Mouse (Mus musculus): Measurements from ENCODE around the gene Trove2. TPM values are rescaled to one million over a fixed set of nuclear protein-coding genes. Genes with fewer than 3 reads are reported as not detected.
A peak's percentile ranks its signal among the peaks of the same experiment; 100 is the strongest.

Gene Trove2
- total RNA-seq, 2 experiments from 2014 or later, result 29.0 to 29.5 TPM

- intact Hi-C loops (cut with DNase I), result no loop called here
- no peak overlapping the region for H3K27ac ChIP-seq
- no peak for DNase-seq (ENCODE audit: extremely low spot score in 1 of 2, low spot score in 2 of 2)
These were observed 6.3 kb downstream of the Trove2 start for GRCm38 (mm10) chr1:143770444-143771109.

DNA sequence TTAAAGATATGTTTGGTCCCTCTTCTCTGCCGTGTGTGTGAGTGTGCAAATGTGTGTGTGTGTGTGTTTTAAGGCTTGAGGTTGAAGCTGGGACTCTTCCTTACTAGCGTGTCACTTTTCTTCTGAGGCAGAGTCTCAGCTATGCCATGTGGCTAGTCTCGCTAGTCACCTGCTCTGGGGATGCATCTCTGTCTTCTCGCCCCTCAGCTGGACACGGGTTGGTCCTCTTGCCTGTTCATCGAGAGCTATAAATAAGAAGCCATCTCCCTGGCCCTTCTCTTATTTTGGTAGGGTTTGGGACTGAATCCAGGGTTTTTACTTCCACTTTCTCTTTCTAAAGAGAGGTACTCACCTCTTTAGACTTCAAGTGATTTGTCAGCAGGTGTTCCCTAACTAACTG is 10.6 kb downstream of the Trove2 start:
- Histone ChIP-seq H3K4me3 (no peak overlapping the region), H3K27ac (no peak overlapping the region)
- intact Hi-C loops (cut with DNase I), result no loop called here
- DNase-seq (ENCODE audit: extremely low spot score in 1 of 2, low spot score in 2 of 2), result no peak
- no peak for TF ChIP-seq CTCF (IDR thresholded peaks at IDR 0.05)

More at GRCm38 (mm10) chr1:143770444-143771109, 6.3 kb downstream of the Trove2 start:
- no peak for TF ChIP-seq CTCF (IDR thresholded peaks at IDR 0.05)
- no peak overlapping the region for H3K4me3 ChIP-seq

DNA sequence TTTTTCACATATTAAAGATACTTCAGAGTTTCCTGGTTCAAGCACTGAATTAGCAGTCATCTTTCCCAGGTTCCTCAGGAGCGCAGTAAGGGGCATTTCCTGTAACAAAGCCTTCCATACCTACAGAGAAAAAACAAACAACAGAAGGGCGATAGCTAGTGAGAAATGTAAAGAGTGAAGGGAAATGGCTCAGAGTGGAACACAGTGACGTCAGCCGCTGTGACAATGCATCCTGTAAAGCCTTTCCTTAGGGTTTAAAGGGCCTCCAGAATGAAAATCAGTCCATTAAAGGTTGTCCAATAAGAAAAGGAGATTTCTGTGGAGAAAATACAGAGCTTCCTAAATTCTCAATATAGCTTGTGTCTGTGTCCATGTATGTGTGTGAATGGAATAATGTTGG is 11.1 kb downstream of the Trove2 start:
- Histone ChIP-seq H3K27ac (no peak overlapping the region), H3K4me3 (no peak overlapping the region)
- no peak for TF ChIP-seq CTCF (IDR thresholded peaks at IDR 0.05)
- intact Hi-C loops (cut with DNase I), result no loop called here
- DNase-seq (ENCODE audit: extremely low spot score in 1 of 2, low spot score in 2 of 2), result no peak

DNA sequence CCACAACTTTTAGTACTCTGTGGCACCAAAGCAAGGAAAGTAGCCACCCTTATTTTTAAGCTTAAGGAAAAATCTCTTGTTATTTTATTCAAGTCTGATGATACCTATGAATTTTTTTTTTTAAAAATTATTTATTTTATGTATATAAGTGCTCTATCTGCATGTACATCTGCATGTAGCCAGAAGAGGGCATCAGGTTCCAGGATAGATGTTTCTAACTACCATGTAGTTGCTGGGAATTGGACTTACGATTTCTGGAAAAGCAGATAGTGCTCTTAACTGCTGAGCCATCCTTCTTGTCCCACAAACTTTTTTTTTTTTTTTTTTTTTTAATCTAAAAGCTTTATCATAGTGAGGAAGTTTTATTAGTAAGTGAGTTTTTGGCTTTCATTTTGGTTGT is 12.4 kb downstream of the Trove2 start:
- TF ChIP-seq CTCF (IDR thresholded peaks at IDR 0.05), result peak; percentile 40
- no peak for DNase-seq (ENCODE audit: extremely low spot score in 1 of 2, low spot score in 2 of 2)
- Histone ChIP-seq H3K27ac (no peak overlapping the region), H3K4me3 (no peak overlapping the region)
- intact Hi-C loops (cut with DNase I), result no loop called here

DNA sequence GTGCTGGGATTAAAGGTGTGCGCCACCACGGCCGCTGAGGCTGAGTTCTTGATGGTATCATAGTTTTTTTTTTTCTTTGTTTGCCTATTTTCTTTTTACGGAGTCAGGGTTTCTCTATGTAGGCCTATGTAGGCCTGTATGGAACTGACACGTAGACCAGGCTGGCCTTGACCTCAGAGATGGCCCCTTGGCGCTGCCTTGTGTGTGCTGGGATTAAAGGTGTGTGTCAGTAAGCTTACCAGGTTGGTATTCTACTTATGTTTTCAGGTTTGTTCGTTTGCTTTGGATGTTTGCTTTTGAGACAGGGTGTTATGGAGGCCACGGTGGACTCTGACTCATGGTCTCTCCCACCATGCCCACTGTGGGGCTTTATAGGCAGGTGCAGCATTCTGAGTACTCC is 14.7 kb downstream of the Trove2 start:
- intact Hi-C loops (cut with DNase I), result no loop called here
- no peak overlapping the region for H3K27ac ChIP-seq
- no peak for DNase-seq (ENCODE audit: extremely low spot score in 1 of 2, low spot score in 2 of 2)
- TF ChIP-seq CTCF (IDR thresholded peaks at IDR 0.05), result no peak
- H3K4me3 ChIP-seq, result no peak overlapping the region

GRCm38 (mm10) chr1:143745871-143746270 is 31.0 kb downstream of the Trove2 start:
- H3K4me3 ChIP-seq, result no peak overlapping the region
- intact Hi-C loops (cut with DNase I), result no loop called here
- no peak overlapping the region for H3K27ac ChIP-seq
- DNase-seq (ENCODE audit: extremely low spot score in 1 of 2, low spot score in 2 of 2), result no peak
- no peak for TF ChIP-seq CTCF (IDR thresholded peaks at IDR 0.05)

DNA sequence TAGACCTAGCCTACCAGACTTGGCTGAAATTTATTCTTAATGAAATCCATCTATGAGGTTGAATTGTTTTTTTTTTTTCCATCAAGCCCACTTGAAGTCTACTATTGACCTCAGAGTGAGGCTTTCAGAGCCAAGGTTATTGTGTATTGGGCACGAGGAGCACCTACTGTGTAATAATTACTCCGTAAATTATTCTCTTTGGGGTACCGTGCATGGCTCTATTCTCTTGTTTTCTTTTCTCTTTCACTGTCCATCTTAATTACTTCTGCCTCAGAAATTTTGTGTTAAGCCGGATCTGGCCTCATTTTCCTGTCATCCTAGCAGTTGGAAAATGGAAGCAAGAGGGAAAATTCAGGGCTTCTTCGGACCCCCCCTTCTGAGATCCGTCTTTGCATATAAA is 34.7 kb downstream of the Trove2 start:
- no peak for TF ChIP-seq CTCF (IDR thresholded peaks at IDR 0.05)
- intact Hi-C loops (cut with DNase I), result no loop called here

DNA sequence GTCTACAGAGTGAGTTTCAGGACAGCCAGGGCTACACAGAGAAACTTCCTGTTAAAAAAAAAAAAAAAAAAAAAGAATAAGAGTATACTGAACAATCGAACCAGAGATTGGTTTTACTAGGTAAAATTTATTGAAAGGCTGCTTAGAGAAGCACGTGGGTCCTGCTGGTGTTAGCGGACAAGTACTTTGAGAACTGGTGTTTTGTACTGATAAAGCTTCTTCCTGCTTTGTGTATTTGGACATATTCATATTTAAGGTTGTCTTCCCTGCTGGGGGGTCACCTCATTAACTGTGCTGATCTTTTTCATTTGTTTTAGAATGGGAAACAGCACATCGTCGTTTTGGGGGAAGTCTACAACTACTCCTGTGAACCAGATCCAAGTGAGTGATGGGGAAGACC is 35.5 kb downstream of the Trove2 start:
- intact Hi-C loops (cut with DNase I), result no loop called here
- no peak for TF ChIP-seq CTCF (IDR thresholded peaks at IDR 0.05)

More for the DNA sequence above, 34.7 kb downstream of the Trove2 start:
- DNase-seq (ENCODE audit: extremely low spot score in 1 of 2, low spot score in 2 of 2), result no peak
- Histone ChIP-seq H3K4me3 (no peak overlapping the region), H3K27ac (no peak overlapping the region)

DNA sequence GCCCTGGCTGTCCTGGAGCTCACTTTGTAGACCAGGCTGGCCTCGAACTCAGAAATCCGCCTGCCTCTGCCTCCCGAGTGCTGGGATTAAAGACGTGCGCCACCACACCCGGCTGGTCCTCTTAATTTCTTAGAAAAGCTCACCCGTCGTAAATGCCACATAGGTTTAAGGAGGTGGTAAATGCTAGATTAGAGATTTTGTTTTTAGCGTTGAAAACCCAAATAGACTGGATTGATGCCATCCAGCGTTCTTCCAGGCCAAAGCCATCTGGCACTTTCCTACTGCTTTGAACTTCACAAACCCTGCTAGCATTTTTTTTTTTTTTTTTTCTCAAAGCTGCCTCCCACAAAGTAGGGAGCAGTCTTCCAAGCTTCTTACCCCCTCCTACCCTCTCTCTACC is 36.3 kb downstream of the Trove2 start:
- Histone ChIP-seq H3K27ac (no peak overlapping the region; the same call in 1 of the 2 replicates), H3K4me3 (no peak overlapping the region; the same call in 1 of the 2 replicates)
- intact Hi-C loops (cut with DNase I), result no loop called here
- DNase-seq (ENCODE audit: extremely low spot score in 1 of 2, low spot score in 2 of 2), result no peak
- TF ChIP-seq CTCF (IDR thresholded peaks at IDR 0.05), result no peak

More for the DNA sequence above, 35.5 kb downstream of the Trove2 start:
- no peak for DNase-seq (ENCODE audit: extremely low spot score in 1 of 2, low spot score in 2 of 2)
- Histone ChIP-seq H3K4me3 (no peak overlapping the region), H3K27ac (no peak overlapping the region)

- Histone ChIP-seq H3K4me3 (peak overlapping the region; percentile 81), H3K27ac (peak overlapping the region; percentile 90)
- peak; percentile 93 to 95 for DNase-seq (ENCODE audit: extremely low spot score in 1 of 2, low spot score in 2 of 2)
- TF ChIP-seq CTCF (IDR thresholded peaks at IDR 0.05), result no peak; the same call in 1 of the 2 replicates
- intact Hi-C loops (cut with DNase I), result loop anchor here (1.0 kb wide), 1 partner anchor 37 kb away; the partner anchor contains the start of gene Cdc73
These were observed 37.2 kb downstream of the Trove2 start for GRCm38 (mm10) chr1:143739361-143740350.

DNA sequence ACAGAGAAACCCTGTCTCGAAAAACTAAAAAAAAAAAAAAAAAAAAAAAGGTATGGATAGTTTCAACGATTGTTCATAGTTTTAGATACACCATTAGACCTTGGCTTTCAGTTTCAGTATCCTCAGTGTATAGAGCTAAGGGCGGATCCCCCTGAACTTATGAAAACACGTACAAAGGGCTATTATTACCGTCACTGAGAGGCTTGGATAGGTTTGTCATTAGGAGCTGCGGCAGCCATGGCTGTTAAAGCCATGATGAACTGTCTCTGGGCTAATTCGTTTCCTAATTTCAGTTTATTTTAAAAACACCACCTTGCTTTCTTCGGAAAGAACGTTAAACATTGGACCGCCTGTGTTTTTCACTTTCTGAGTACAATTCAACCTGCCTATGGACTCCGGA is 38.1 kb downstream of the Trove2 start:
- TF ChIP-seq CTCF (IDR thresholded peaks at IDR 0.05), result no peak
- no peak for DNase-seq (ENCODE audit: extremely low spot score in 1 of 2, low spot score in 2 of 2)
- H3K27ac ChIP-seq, result peak overlapping the region; percentile 90
- intact Hi-C loops (cut with DNase I), result loop anchor here (1.0 kb wide), 1 partner anchor 37 kb away; the partner anchor contains the start of gene Cdc73
- peak overlapping the region; percentile 81 for H3K4me3 ChIP-seq

GRCm38 (mm10) chr1:143733914-143734410 is 42.9 kb downstream of the Trove2 start:
- no peak overlapping the region for H3K4me3 ChIP-seq
- intact Hi-C loops (cut with DNase I), result no loop called here
- TF ChIP-seq CTCF (IDR thresholded peaks at IDR 0.05), result no peak
- no peak for DNase-seq (ENCODE audit: extremely low spot score in 1 of 2, low spot score in 2 of 2)
- no peak overlapping the region for H3K27ac ChIP-seq
